Comparison of ENCODE assay signal across 19 mouse cellular contexts in genomic region chr6:97758884-97759283, GRCm38 (mm10). TPM values are rescaled to one million over a fixed set of nuclear protein-coding genes. Genes with fewer than 3 reads are reported as not detected.
DNase-seq lines count a peak whose midpoint lies in the region; ATAC-seq lines count a peak whose summit lies in the region.
"Had no signal": no experiment of that assay in that cellular context is flagged by ENCODE, and none has a peak within 500 bp of the region (broad histone marks: within the 10 kb centered on the region; RNA-seq: fewer than 3 reads in every experiment).

No protein-coding gene starts in this region.

- H3K4me3 ChIP-seq in midbrain, embryonic 10.5 days: no peak overlapping the region
- H3K4me3 ChIP-seq in midbrain, embryonic 16.5 days (ENCODE audit: low read depth, low read length): no peak overlapping the region
- H3K4me3 ChIP-seq: embryonic facial prominence, embryonic 13.5 days; forebrain, embryonic 12.5 days; heart, embryonic 13.5 days; hindbrain, embryonic 13.5 days; layer of hippocampus, adult 2 months; left cerebral cortex, adult 2 months; liver, embryonic 15.5 days; lung, embryonic 15.5 days; midbrain, embryonic 13.5 days; neural tube, embryonic 13.5 days had no signal

- no peak for DNase-seq in midbrain, embryonic 10.5 days (ENCODE audit: low spot score)
- DNase-seq in embryo, embryonic 10 days (ENCODE audit: low spot score): peak; percentile 31
- peak; percentile 42 for DNase-seq in embryo, embryonic 9.5 days (ENCODE audit: extremely low spot score)
- peak; percentile 43 for DNase-seq in mesoderm, embryonic 11.5 days (ENCODE audit: low read depth, low spot score)
- DNase-seq in right cerebral cortex, postnatal 14 days: no peak
- no peak for DNase-seq in left cerebral cortex, postnatal 10 days (ENCODE audit: extremely low spot score in 1 of 2, low spot score in 2 of 2)

- intact Hi-C loops in left cerebral cortex, postnatal 10 days (cut with DNase I): no loop called here

- ATAC-seq in midbrain, embryonic 16.5 days: no peak
- ATAC-seq: activated CD4-positive, CD25-positive, alpha-beta regulatory T cell, adult 4 months; forebrain, postnatal 0 days; midbrain, embryonic 13.5 days had no signal

- 0 out of 2 replicates have a peak, but pooled peaks cover 6% of the 10 kb centered on the region for H3K27me3 ChIP-seq in midbrain, embryonic 10.5 days (ENCODE audit: low read depth, poor library complexity, severe bottlenecking)
- H3K27me3 ChIP-seq in midbrain, embryonic 16.5 days (ENCODE audit: control insufficient read depth, insufficient read depth, low read depth, low read length): no peaks in the 10 kb centered on the region
- H3K27me3 ChIP-seq: embryonic facial prominence, embryonic 13.5 days; heart, embryonic 13.5 days; liver, embryonic 15.5 days; lung, embryonic 15.5 days; midbrain, embryonic 13.5 days had no signal

- no peak overlapping the region for H3K4me2 ChIP-seq in midbrain, embryonic 16.5 days (ENCODE audit: low read length)
- H3K4me2 ChIP-seq: embryonic facial prominence, embryonic 13.5 days; forebrain, embryonic 12.5 days; heart, embryonic 13.5 days; hindbrain, embryonic 13.5 days; liver, embryonic 15.5 days; lung, embryonic 15.5 days; midbrain, embryonic 13.5 days; neural tube, embryonic 13.5 days had no signal

- no peaks in the 10 kb centered on the region for H3K36me3 ChIP-seq in midbrain, embryonic 10.5 days
- H3K36me3 ChIP-seq in midbrain, embryonic 16.5 days (ENCODE audit: control insufficient read depth, insufficient read depth, low read length): no peaks in the 10 kb centered on the region
- H3K36me3 ChIP-seq: embryonic facial prominence, embryonic 13.5 days; forebrain, embryonic 12.5 days; heart, embryonic 13.5 days; hindbrain, embryonic 13.5 days; liver, embryonic 15.5 days; lung, embryonic 15.5 days; midbrain, embryonic 13.5 days; neural tube, embryonic 13.5 days had no signal

- 66% methylated on average over 4 of the region's 4 CpGs for WGBS in midbrain, embryonic 10.5 days
- 64% methylated on average over 4 of the region's 4 CpGs for WGBS in midbrain, embryonic 16.5 days

- peaks cover 15% of the 10 kb centered on the region for H3K4me1 ChIP-seq in midbrain, embryonic 10.5 days
- no peaks in the 10 kb centered on the region for H3K4me1 ChIP-seq in midbrain, embryonic 16.5 days (ENCODE audit: control insufficient read depth, insufficient read depth, low read length)
- H3K4me1 ChIP-seq: embryonic facial prominence, embryonic 13.5 days; heart, embryonic 13.5 days; hindbrain, embryonic 13.5 days; liver, embryonic 15.5 days; lung, embryonic 15.5 days had no signal

- peak overlapping the region; percentile 43 for H3K27ac ChIP-seq in midbrain, embryonic 10.5 days (replicated peaks)
- H3K27ac ChIP-seq in midbrain, embryonic 16.5 days (ENCODE audit: low read length): no peak overlapping the region
- H3K27ac ChIP-seq: embryonic facial prominence, embryonic 13.5 days; forebrain, embryonic 12.5 days; heart, embryonic 13.5 days; hindbrain, embryonic 13.5 days; layer of hippocampus, adult 2 months; left cerebral cortex, adult 2 months; liver, embryonic 15.5 days; lung, embryonic 15.5 days; midbrain, embryonic 13.5 days; neural tube, embryonic 13.5 days had no signal

- H3K9ac ChIP-seq in midbrain, embryonic 16.5 days (ENCODE audit: low read depth, low read length): no peak overlapping the region
- H3K9ac ChIP-seq: embryonic facial prominence, embryonic 13.5 days; forebrain, embryonic 12.5 days; forebrain, postnatal 0 days; heart, embryonic 13.5 days; hindbrain, embryonic 13.5 days; liver, embryonic 15.5 days; lung, embryonic 15.5 days; midbrain, embryonic 13.5 days; neural tube, embryonic 13.5 days had no signal

- H3K9me3 ChIP-seq in midbrain, embryonic 10.5 days (replicated peaks): no peaks in the 10 kb centered on the region
- no peaks in the 10 kb centered on the region for H3K9me3 ChIP-seq in midbrain, embryonic 16.5 days (replicated peaks; ENCODE audit: control insufficient read depth, low read length, poor library complexity, severe bottlenecking)
- H3K9me3 ChIP-seq: embryonic facial prominence, embryonic 13.5 days; forebrain, embryonic 12.5 days; heart, embryonic 13.5 days; hindbrain, embryonic 13.5 days; liver, embryonic 15.5 days; lung, embryonic 15.5 days; midbrain, embryonic 13.5 days; neural tube, embryonic 13.5 days had no signal

RNA-seq across cellular contexts. Expression of gene Mitf, which starts 48.0 kb away (rescaled TPM):
- polyA plus RNA-seq in midbrain, embryonic 10.5 days (2016; fragmentation: Nextera tagmentation; extraction: Ambion mirVana): 0.82 and 1.6 TPM in 2 replicates
- polyA plus RNA-seq in midbrain, embryonic 16.5 days (2015; fragmentation: Nextera tagmentation; extraction: Ambion mirVana): 1.0 and 1.2 TPM in 2 replicates
- 1 to 10 TPM; 3.2 to 3.6 TPM for total RNA-seq in left cerebral cortex, postnatal 10 days (2021)

Comparison
In these comparisons a context has a peak if more than half of its experiments do, and no peak if none do; other contexts are left out.
1. DNase-seq: peak in embryo, embryonic 10 days (single experiment), embryo, embryonic 9.5 days (single experiment) and mesoderm, embryonic 11.5 days (single experiment); none in midbrain, embryonic 10.5 days (single experiment), right cerebral cortex, postnatal 14 days (single experiment) and left cerebral cortex, postnatal 10 days (0 of 2).